Mouse (Mus musculus): ENCODE measurements around the gene Pkd1l2.

DNA sequence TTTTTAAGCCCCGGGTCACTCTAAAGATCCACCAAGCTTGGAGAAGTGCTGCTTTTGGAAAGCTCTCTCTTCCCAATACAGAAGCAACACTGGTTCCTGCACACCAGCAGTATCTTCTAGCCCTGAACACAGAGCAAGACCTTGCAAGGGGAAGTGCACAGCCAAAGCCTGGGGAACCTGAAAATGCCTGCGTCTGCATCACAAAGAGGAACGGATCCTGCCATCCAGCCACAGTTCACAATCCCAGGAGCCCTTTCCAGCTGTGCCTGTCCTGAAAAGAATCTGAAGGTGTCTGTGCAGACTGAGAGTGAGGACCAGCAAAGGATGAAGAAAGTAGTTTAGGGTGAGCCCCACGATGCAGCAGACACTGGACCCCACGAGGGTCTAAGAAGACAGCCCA, 107.2 kb downstream of the Pkd1l2 start:
- TF ChIP-seq CTCF (IDR thresholded peaks at IDR 0.05; ENCODE audit: extremely low read depth, insufficient read depth, insufficient read length, insufficient replicate concordance) (no peak), POLR2A (IDR thresholded peaks at IDR 0.05; ENCODE audit: low read depth, low read length) (no peak)

Data from spleen, adult 2 months (tissue).